Mouse (Mus musculus) central nervous system, embryonic 18 days (tissue): ENCODE results near the gene Tsen54. TPM values are rescaled to one million over a fixed set of nuclear protein-coding genes. Genes with fewer than 3 reads are reported as not detected.

Experiments
- polyA plus RNA-seq: library from polyadenylated mRNA; depleted of rRNA; stranded (reverse); fragments of >200 nt; gene quantifications from 2 replicates; pipeline ENCODE4 v1.2.3, GENCODE M21; 2012; rRNA removed

Tsen54 gene
- polyA plus RNA-seq, result 24.4 and 26.9 TPM in 2 replicates

DNA sequence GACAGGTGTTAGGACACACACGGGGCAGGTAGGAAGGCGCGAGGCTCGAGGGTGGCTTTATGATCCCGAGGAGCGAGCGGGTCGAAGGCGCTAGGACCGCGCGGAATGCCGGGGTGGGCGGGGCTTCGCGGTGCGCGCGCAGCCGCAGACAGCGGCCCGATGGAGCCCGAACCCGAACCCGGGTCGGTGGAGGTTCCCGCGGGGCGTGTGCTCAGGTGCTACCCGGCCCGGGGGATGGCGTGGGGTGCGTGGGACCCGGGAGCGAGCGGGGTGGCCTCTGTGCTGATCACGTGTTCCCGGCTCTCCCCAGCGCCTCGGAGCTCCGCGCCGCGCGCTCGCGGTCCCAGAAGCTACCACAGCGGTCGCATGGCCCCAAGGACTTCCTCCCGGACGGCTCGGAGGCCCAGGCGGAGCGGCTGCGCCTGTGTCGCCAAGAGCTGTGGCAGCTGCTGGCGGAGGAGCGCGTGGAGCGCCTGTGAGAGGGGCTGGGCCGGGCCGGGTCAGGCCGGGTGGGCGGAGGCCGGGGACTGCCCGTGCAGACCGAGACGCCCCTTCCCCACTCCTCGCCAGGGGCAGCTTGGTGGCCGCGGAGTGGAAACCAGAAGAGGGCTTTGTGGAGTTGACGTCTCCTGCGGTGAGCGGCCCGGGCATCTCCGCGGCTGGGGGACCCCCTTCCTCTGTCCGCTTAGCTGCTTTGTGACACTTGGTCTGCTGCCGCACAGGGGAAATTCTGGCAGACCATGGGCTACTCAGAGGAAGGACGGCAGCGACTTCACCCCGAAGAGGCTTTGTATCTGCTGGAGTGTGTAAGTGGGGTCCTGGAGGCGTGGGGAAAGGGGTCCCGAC is at the start of gene Tsen54:
TSS of gene Tsen54 (plus strand) at position 120 of the 846 bp plus-strand sequence.

DNA sequence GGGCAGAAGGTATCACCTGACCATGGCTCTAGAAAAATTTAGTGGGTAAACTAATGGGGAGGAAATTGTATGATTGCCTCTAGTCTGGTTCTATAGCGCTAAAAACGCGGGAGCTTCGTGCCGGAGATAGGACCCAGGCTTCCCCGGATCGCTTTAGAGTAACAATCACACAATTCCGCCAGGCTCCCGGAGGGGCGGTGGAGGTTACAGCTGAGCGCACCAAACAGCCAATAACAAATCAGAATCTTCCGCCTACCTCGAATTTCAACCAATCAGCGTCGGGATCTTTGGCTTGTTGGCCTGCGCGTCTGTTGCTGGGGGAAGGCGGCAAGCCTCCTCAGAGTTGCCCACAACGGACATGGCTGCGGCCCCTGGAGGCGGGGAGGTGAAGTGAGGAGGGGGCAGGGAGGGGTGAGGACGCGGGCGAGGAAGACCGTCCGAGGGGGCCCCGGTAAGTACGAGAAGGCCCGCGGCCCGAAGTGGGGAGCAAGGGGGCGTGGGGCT is 49.4 kb upstream of the Tsen54 start, which contains the start of gene Tmem94:
TSS of gene Tmem94 (plus strand) at position 331 of the 504 bp plus-strand sequence.

DNA sequence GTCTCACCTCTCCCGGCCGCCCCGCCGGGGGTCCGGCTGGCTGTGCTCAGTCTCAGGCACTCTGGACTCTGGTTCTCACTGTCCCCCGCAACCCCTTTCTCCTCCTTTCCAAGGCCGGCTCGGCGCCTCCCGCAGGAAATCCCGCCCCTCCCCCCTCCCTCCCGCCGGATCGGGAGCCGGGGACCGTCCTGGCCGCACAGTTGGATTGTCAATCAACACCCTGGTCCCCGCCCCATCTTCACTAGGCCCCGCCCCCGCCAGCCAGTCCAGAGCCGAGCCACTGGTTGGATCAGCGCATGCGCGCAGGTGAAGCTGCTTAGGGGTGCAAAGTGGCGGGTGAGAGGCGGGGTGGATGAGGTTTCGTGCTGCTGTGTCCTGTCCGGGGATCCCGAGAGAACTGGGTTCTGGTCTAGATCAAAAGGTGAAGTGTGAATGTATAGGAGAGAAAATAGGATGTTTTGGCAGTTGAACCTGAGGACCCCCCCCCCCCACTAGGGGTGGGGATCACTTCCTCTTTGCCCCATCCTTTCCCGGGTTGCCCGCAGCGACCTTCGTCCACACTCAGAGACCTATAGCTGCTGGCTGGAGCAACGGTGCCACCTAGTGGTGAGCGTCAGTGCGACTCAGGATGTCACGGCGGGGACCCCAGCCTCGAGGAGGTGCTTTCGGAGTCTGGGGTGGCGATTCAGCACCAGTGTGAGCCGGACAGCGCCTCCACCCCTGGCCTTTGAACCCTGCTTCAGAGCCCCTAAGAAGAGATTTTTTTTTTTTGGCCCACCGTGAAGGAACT is 822 bp upstream of the Tsen54 start, which contains the start of gene Caskin2:
TSS of gene Caskin2 (minus strand) at position 133 of the 790 bp plus-strand sequence.

DNA sequence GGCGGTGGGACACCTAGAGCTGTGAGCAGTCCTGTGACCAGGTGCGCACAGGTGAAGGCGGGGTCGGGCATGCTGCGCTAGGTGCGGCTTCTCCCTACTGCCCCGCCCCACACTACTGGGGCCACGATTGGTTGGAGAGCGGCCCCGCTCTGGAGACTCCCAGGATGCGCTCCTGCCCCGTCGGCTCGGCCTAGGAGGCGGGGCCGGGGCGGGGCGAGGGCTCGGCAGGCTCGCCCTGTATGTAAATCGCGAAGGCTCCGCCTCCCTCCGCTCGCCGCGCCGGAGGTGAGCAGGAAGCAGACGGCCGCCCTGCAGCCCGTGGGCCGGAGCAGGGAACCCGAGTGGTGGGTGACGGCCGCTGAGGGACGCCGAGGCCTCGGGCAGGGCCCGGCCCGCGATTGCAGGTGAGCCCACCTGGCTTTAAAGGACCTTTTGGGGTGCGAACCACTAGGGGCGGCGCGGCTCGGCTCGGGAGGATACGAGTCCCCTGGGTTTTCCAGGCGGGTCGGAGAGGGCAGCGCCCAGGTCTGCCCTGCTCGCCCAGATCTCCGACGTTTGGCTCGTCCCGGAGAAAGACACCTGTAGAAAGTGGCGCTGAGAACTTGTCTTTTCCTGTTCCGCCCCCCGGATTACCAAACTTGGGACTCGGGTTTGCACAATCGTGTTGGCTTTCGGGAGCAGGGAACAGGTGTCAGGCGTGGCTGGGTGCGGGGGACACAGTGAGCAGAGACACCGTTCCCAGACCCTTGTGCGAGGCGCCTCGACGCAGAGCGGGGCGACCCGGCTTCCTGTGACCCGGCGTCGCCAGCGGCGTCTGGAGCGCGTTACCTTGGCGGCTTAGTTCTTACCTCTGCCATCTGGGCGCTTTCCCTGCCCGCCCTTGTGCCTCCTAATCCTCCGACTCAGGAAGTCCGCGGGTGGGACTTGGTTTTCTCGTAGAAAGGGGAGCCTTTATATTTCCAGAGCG is 9.5 kb downstream of the Tsen54 start, which contains the start of gene Llgl2:
TSS of gene Llgl2 (plus strand) at position 276 of the 967 bp plus-strand sequence.

DNA sequence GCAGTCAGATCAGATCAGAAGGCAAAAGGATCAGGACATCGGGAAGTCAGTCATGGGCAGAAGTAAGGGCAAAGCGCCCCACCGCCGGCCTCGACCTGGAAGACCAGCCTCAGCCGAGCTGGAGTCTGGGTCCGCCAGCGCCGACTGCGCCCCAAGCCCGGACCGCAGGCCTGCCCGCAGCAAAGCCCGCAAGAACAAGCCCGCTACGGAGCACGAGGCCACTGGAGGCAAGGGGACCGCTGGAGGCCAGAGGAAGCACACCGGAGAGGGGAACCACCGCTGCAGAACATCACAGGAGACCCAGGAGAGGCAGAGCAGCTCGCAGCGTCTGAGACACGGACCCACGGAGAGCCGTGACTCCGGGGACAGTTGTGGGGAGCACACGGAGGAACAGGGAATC is 43.8 kb downstream of the Tsen54 start, which contains the start of gene Myo15b:
TSS of gene Myo15b (plus strand) at position 53 of the 400 bp plus-strand sequence.

Other genes with a start within 250 kb of the Tsen54 start
- 40.5 and 43.5 TPM in 2 replicates for gene Mrps7, start 210.8 kb upstream of the Tsen54 start, polyA plus RNA-seq
- 44.8 and 47.4 TPM in 2 replicates for gene Gga3, start 210.7 kb upstream of the Tsen54 start, polyA plus RNA-seq
- 20.5 and 21.5 TPM in 2 replicates for gene Mif4gd, start 201.8 kb upstream of the Tsen54 start, polyA plus RNA-seq
- gene Slc25a19, start 186.4 kb upstream of the Tsen54 start, polyA plus RNA-seq, result 71.3 and 78.6 TPM in 2 replicates
- 149 and 150 TPM in 2 replicates for gene Grb2, start 106.1 kb upstream of the Tsen54 start, polyA plus RNA-seq
- gene Tmem94, start 49.3 kb upstream of the Tsen54 start, polyA plus RNA-seq, result 33.2 and 39.8 TPM in 2 replicates
- gene Caskin2, start 1.1 kb upstream of the Tsen54 start, polyA plus RNA-seq, result 11.0 and 11.8 TPM in 2 replicates
- gene Llgl2, start 9.3 kb downstream of the Tsen54 start, polyA plus RNA-seq, result 1.4 and 1.6 TPM in 2 replicates
- gene Myo15b, start 43.7 kb downstream of the Tsen54 start, polyA plus RNA-seq, result 0.13 and 0.22 TPM in 2 replicates
- gene Smim5, start 85.2 kb downstream of the Tsen54 start, polyA plus RNA-seq, result 0.31 and 2.1 TPM in 2 replicates
- 0.11 TPM in 1 of 2 replicates, not detected in the other for gene Smim6, start 97.3 kb downstream of the Tsen54 start, polyA plus RNA-seq
- gene Sap30bp, start 118.6 kb downstream of the Tsen54 start, polyA plus RNA-seq, result 60.5 and 68.3 TPM in 2 replicates
- 25.8 and 28.1 TPM in 2 replicates for gene Recql5, start 118.8 kb downstream of the Tsen54 start, polyA plus RNA-seq
- gene Itgb4, start 160.0 kb downstream of the Tsen54 start, polyA plus RNA-seq, result 1.1 and 1.2 TPM in 2 replicates
- gene Galk1, start 198.0 kb downstream of the Tsen54 start, polyA plus RNA-seq, result 36.4 TPM in 2 replicates
- gene H3f3b, start 213.2 kb downstream of the Tsen54 start, polyA plus RNA-seq, result 867 and 875 TPM in 2 replicates
- 48.3 and 48.5 TPM in 2 replicates for gene Unk, start 215.6 kb downstream of the Tsen54 start, polyA plus RNA-seq